Mouse (Mus musculus): Measurements from ENCODE around the gene Siah2. TPM values are rescaled to one million over a fixed set of nuclear protein-coding genes. Genes with fewer than 3 reads are reported as not detected.

The Siah2 gene
- polyA plus RNA-seq, 1 experiment = 26.7 TPM

DNA sequence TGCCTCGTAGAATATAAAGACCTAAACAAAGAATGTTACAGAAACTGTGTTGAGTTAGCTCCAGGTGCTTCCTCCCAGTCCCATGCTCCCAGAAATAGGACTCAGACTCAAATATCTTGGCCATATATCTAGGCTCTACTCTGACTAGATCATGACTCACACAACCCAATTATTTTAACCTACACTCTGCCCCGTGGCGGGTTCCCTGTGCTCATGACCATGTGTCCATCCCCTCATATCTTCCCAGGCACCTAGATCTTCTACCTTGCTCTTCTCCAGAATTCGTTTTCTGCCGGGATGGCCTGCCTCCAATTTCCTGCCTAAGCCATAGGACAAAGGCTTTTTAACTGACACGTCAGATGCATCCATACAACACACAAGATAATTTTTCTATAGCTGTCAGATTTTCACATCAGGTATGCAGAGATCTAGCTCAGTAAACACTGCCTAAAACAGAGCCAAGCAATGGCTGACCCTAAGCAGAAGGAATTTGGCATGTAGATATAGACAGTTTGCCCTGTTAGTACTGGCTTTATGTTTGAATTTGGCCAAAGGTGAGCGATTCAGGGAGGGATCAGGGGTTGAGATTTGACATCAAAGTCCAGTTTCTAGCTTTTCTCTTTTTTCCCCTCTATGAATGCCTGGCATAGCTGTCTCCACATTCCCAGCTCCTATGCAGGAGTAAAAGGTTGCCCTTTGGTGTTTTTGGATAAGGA lies 5.8 kb downstream of the Siah2 start:
- no peak overlapping the region for H3K4me3 ChIP-seq (replicated peaks; ENCODE audit: insufficient read depth, low read depth, low read length)
- TF ChIP-seq POLR2A (IDR thresholded peaks at IDR 0.05; ENCODE audit: borderline replicate concordance, insufficient read depth, low read length) (no peak), CTCF (IDR thresholded peaks at IDR 0.05; ENCODE audit: borderline replicate concordance, insufficient read depth, low read depth, low read length) (no peak)

DNA sequence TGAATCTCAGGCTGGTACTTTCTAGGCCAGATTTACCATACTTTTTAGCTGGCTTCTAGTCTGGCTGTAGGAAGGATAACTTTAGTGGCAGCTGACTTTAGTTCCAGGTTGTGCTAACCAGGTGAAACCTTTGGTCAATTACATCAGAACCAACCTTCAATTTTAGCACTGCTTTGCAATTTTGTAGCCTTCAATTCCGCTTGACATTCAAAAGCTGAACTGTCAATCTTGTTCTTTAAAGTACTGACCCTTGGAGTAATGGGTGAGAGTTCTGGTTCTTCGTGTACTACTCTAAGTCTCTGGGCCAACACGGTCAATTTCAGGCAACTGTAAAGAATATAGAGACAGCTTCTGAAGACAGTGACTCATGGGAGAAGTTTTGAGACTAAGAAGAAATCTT lies 6.8 kb downstream of the Siah2 start:
- WGBS = 93% methylated on average over 3 of the region's 3 CpGs
- H3K27me3 ChIP-seq (ENCODE audit: control insufficient read depth, insufficient read depth, low read length) = no peaks in the 10 kb centered on the region
- no peak overlapping the region for H3K4me3 ChIP-seq (replicated peaks; ENCODE audit: insufficient read depth, low read depth, low read length)
- DNase-seq = no peak
- TF ChIP-seq POLR2A (IDR thresholded peaks at IDR 0.05; ENCODE audit: borderline replicate concordance, insufficient read depth, low read length) (no peak), CTCF (IDR thresholded peaks at IDR 0.05; ENCODE audit: borderline replicate concordance, insufficient read depth, low read depth, low read length) (no peak)
- H3K4me1 ChIP-seq (ENCODE audit: control insufficient read depth, insufficient read depth, low read length) = peaks cover 32% of the 10 kb centered on the region
- no peak overlapping the region for H3K27ac ChIP-seq (ENCODE audit: insufficient read depth, low read length)

More for the DNA sequence above, 5.8 kb downstream of the Siah2 start:
- 20% methylated on average over 7 of the region's 7 CpGs for WGBS
- peak; percentile 42 to 62 for DNase-seq
- H3K27me3 ChIP-seq (ENCODE audit: control insufficient read depth, insufficient read depth, low read length) = no peaks in the 10 kb centered on the region
- H3K27ac ChIP-seq (ENCODE audit: insufficient read depth, low read length) = no peak overlapping the region
- H3K4me1 ChIP-seq (ENCODE audit: control insufficient read depth, insufficient read depth, low read length) = peaks cover 32% of the 10 kb centered on the region

DNA sequence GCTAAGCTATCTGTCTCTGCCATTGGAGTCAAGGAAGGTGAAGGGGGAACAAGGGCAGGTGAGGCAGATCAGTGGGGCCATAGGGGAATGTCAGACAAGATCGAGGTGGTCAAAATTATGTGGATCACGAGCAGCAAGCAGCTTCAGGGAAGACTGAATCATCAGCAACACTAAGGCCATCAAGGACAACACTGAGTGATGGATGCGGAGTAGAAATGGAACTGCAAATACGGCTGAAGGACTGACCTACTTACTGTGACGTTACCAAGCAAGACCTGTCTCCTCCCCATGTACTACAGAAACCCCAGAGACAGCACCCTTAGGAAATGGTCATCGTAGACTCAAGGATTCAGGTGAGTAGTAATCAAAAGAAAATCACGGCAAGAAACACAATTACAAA lies 8.9 kb downstream of the Siah2 start:
- Histone ChIP-seq H3K4me1 (ENCODE audit: control insufficient read depth, insufficient read depth, low read length) (peaks cover 42% of the 10 kb centered on the region), H3K4me3 (replicated peaks; ENCODE audit: insufficient read depth, low read depth, low read length) (no peak overlapping the region), H3K27ac (ENCODE audit: insufficient read depth, low read length) (no peak overlapping the region), H3K27me3 (ENCODE audit: control insufficient read depth, insufficient read depth, low read length) (no peaks in the 10 kb centered on the region)
- TF ChIP-seq CTCF (IDR thresholded peaks at IDR 0.05; ENCODE audit: borderline replicate concordance, insufficient read depth, low read depth, low read length) (no peak), POLR2A (IDR thresholded peaks at IDR 0.05; ENCODE audit: borderline replicate concordance, insufficient read depth, low read length) (no peak)
- no peak for DNase-seq
- WGBS = 57% methylated on average over 7 of the region's 7 CpGs

DNA sequence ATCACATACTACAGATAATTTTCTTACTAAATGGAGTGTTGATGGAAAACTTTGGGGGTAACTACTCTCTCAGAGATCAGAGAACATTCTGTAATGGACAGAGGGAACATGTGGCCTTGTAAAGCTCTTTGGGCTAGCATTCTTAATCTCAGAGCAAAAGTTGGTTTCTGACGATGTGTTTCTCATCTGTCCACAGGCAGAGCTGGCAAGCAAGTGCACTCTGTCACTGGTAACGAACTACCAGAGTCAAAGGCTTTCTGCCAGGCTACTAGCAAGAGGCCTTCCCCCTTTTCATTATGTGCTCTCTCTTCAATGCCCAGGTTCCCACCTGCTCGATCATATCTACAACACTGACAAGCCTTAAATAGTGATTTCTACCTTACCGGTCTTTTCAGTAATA lies 9.9 kb downstream of the Siah2 start:
- peaks cover 48% of the 10 kb centered on the region for H3K4me1 ChIP-seq (ENCODE audit: control insufficient read depth, insufficient read depth, low read length)
- TF ChIP-seq CTCF (IDR thresholded peaks at IDR 0.05; ENCODE audit: borderline replicate concordance, insufficient read depth, low read depth, low read length) (no peak), POLR2A (IDR thresholded peaks at IDR 0.05; ENCODE audit: borderline replicate concordance, insufficient read depth, low read length) (no peak)
- 32% methylated on average over 4 of the region's 4 CpGs for WGBS
- H3K4me3 ChIP-seq (replicated peaks; ENCODE audit: insufficient read depth, low read depth, low read length) = no peak overlapping the region
- no peak overlapping the region for H3K27ac ChIP-seq (ENCODE audit: insufficient read depth, low read length)
- no peaks in the 10 kb centered on the region for H3K27me3 ChIP-seq (ENCODE audit: control insufficient read depth, insufficient read depth, low read length)
- DNase-seq = no peak

DNA sequence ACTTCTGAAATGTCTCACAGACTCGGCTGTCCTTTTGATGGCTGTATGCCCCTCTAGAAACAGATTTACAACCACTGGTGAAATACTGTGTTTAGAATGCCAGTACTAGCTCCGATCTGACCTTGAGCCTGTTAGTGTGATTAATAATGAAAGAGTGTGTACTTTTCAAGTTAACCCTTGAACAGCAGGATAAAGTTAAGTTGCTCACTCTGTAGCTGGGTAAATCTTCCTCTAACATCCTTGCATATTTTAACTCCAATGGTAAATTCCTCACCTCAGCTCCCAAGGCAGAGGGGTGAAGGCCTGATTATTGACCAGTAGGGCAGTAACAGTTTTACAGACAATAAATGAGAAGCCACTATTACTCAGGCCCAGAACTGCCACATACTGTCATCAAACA lies 10.4 kb downstream of the Siah2 start:
- Histone ChIP-seq H3K27me3 (ENCODE audit: control insufficient read depth, insufficient read depth, low read length) (no peaks in the 10 kb centered on the region), H3K4me3 (replicated peaks; ENCODE audit: insufficient read depth, low read depth, low read length) (no peak overlapping the region), H3K27ac (ENCODE audit: insufficient read depth, low read length) (no peak overlapping the region), H3K4me1 (ENCODE audit: control insufficient read depth, insufficient read depth, low read length) (peaks cover 52% of the 10 kb centered on the region)
- no peak for TF ChIP-seq POLR2A (IDR thresholded peaks at IDR 0.05; ENCODE audit: borderline replicate concordance, insufficient read depth, low read length)
- no peak for TF ChIP-seq CTCF (IDR thresholded peaks at IDR 0.05; ENCODE audit: borderline replicate concordance, insufficient read depth, low read depth, low read length)
- no peak for DNase-seq
- WGBS = 39% methylated on average over 2 of the region's 2 CpGs

DNA sequence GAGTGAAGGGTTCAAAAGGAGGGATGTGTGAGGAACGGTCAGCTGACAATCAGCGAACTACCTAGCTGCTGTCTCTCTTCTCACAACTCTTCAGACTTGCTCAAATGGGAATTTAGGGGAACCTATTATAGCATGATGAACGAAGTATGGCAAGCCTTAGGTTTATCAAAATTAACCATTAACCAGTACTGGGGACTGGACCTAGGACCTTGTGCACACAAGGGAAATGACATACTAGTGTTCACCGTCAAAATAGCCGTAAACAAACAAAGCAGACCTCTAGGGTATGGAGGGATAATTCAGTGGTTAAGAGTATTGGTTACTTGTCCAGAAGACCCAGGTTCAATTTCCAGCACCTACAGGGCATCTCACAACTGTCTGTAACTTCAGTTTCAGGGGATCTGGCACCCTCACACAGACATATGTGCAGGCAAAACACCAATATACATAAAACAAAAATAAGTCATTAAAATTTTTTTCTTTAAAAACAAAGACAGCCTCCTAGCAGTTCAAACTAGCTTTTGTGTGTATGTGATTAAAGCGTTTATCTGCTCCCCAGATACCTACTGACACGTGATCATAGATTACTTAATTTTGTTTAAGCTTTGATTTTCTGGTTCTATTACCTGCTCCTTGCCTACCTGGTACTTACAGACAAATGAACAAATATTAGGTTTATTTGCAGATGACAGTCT lies 11.1 kb downstream of the Siah2 start:
- Histone ChIP-seq H3K27me3 (ENCODE audit: control insufficient read depth, insufficient read depth, low read length) (no peaks in the 10 kb centered on the region), H3K27ac (ENCODE audit: insufficient read depth, low read length) (no peak overlapping the region), H3K4me1 (ENCODE audit: control insufficient read depth, insufficient read depth, low read length) (peaks cover 53% of the 10 kb centered on the region), H3K4me3 (replicated peaks; ENCODE audit: insufficient read depth, low read depth, low read length) (no peak overlapping the region)
- no peak for DNase-seq
- TF ChIP-seq CTCF (IDR thresholded peaks at IDR 0.05; ENCODE audit: borderline replicate concordance, insufficient read depth, low read depth, low read length) (no peak), POLR2A (IDR thresholded peaks at IDR 0.05; ENCODE audit: borderline replicate concordance, insufficient read depth, low read length) (no peak)
- 78% methylated on average over 7 of the region's 7 CpGs for WGBS

DNA sequence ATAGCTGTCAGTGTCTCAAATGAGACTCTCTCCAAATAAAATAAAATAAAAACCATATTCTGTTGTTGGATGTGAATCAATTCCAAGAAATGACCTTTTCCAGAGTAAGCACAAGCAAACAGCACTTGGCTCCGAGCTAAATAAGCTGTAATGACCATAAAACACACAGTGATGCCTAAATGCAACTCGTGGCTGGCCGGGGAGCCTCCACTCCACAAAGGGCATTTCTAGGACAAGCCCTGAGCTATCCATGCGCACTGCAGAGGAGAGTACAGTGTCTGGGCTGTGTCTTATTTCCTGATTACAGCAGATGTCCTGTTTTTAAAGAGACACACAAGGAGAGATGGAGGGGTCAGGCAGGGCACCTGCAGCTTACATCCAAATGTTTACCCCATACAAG lies 12.2 kb downstream of the Siah2 start:
- no peak for TF ChIP-seq POLR2A (IDR thresholded peaks at IDR 0.05; ENCODE audit: borderline replicate concordance, insufficient read depth, low read length)
- TF ChIP-seq CTCF (IDR thresholded peaks at IDR 0.05; ENCODE audit: borderline replicate concordance, insufficient read depth, low read depth, low read length) = no peak

DNA sequence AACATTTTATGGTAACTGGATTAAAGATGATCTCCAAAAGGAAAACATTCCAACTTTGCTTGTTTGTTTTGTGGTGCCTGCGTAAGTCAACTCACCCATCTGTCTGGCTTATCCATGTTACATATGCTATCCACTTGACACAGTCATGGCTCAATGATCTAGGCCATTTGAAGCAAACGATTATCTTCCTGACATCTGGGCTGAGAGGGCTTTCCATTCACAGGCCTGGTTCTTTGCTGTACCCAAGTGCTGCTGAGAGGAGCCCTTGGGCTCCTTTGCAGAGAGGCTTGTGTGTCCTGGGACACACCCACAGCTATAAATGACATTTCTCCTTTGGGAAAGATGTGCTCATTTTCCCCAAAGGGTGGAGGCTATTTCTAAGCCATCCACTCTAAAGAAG lies 13.3 kb downstream of the Siah2 start:
- TF ChIP-seq POLR2A (IDR thresholded peaks at IDR 0.05; ENCODE audit: borderline replicate concordance, insufficient read depth, low read length) (no peak), CTCF (IDR thresholded peaks at IDR 0.05; ENCODE audit: borderline replicate concordance, insufficient read depth, low read depth, low read length) (no peak)
- WGBS = 37% methylated on average over 2 of the region's 2 CpGs
- Histone ChIP-seq H3K27me3 (ENCODE audit: control insufficient read depth, insufficient read depth, low read length) (no peaks in the 10 kb centered on the region), H3K27ac (ENCODE audit: insufficient read depth, low read length) (no peak overlapping the region), H3K4me1 (ENCODE audit: control insufficient read depth, insufficient read depth, low read length) (peaks cover 58% of the 10 kb centered on the region), H3K4me3 (replicated peaks; ENCODE audit: insufficient read depth, low read depth, low read length) (no peak overlapping the region)
- no peak for DNase-seq

More for the DNA sequence above, 12.2 kb downstream of the Siah2 start:
- no peak for DNase-seq
- Histone ChIP-seq H3K27me3 (ENCODE audit: control insufficient read depth, insufficient read depth, low read length) (no peaks in the 10 kb centered on the region), H3K27ac (ENCODE audit: insufficient read depth, low read length) (peak overlapping the region; percentile 70; the same call in 1 of the 2 replicates), H3K4me3 (replicated peaks; ENCODE audit: insufficient read depth, low read depth, low read length) (no peak overlapping the region), H3K4me1 (ENCODE audit: control insufficient read depth, insufficient read depth, low read length) (peaks cover 57% of the 10 kb centered on the region)
- WGBS = 17% methylated on average over 4 of the region's 4 CpGs
